Mouse (Mus musculus) midbrain, embryonic 14.5 days (tissue): ENCODE measurements around the gene Shisa9. TPM values are rescaled to one million over a fixed set of nuclear protein-coding genes. Genes with fewer than 3 reads are reported as not detected.

Experiments
- ATAC-seq: fragments of 200-750 bp; cut with Nextera tagmentation; 2 replicates; pipeline ENCODE4 v1.8.0; 2017; ENCODE audit warnings: moderate number of reproducible peaks, moderate library complexity; ENCODE audit not compliant: low FRiP score, low TSS enrichment
- DNase-seq: peaks from one replicate; pipeline ENCODE4 v3.0.0-alpha.2; 2015
- H3K27ac ChIP-seq: fragments of 300-500 bp; sonication (generic); replicated peaks from 2 replicates; pipeline ENCODE4 v1.5.1; 2014; ENCODE audit warnings: mild to moderate bottlenecking, low read depth, low read length, moderate library complexity
- H3K27me3 ChIP-seq: fragments of 300-500 bp; sonication (generic); 2 replicates; pipeline ENCODE4 v1.6.1; 2014; ENCODE audit warnings: low read length, control low read depth, mixed read lengths; ENCODE audit not compliant: control insufficient read depth, insufficient read depth
- H3K36me3 ChIP-seq: fragments of 300-500 bp; sonication (generic); 2 replicates; pipeline ENCODE4 v1.6.1; 2014; ENCODE audit warnings: low read length, control low read depth; ENCODE audit not compliant: control insufficient read depth, insufficient read depth
- H3K4me1 ChIP-seq: fragments of 300-500 bp; sonication (generic); 2 replicates; pipeline ENCODE4 v1.6.1; 2014; ENCODE audit warnings: mild to moderate bottlenecking, antibody characterized with exemption, low read length, control low read depth; ENCODE audit not compliant: control insufficient read depth, insufficient read depth
- H3K4me2 ChIP-seq: fragments of 300-500 bp; sonication (generic); 2 replicates; pipeline ENCODE4 v1.6.1; 2014; ENCODE audit warnings: mild to moderate bottlenecking, low read length, moderate library complexity
- H3K4me3 ChIP-seq: fragments of 300-500 bp; sonication (generic); replicated peaks from 2 replicates; pipeline ENCODE4 v1.5.1; 2014; ENCODE audit warnings: low read depth, low read length
- H3K9ac ChIP-seq: fragments of 300-500 bp; sonication (generic); replicated peaks from 2 replicates; pipeline ENCODE4 v1.6.1; 2014; ENCODE audit warnings: mild to moderate bottlenecking, low read length, moderate library complexity
- H3K9me3 ChIP-seq: fragments of 300-500 bp; sonication (generic); 2 replicates; pipeline ENCODE4 v1.6.1; 2016; ENCODE audit warnings: low read length, control low read depth, mixed read lengths; ENCODE audit not compliant: control insufficient read depth
- WGBS: fragments of 180-500 bp; shearing (Covaris S2); extraction: QIAGEN DNeasy Blood & Tissue Kit; methylation state at CpG from one replicate; pipeline ENCODE4 v1.1.7; 2014; 5-methylcytosine and 5-hydroxymethylcytosine counted together
- polyA plus RNA-seq: library from polyadenylated mRNA; unstranded; fragments of >200 nt; fragmentation: Nextera tagmentation; extraction: Ambion mirVana; gene quantifications from 2 replicates; pipeline ENCODE4 v1.2.1, GENCODE M21; 2014

The Shisa9 gene
- polyA plus RNA-seq, 1 experiment from 2014 or later: 11.3 TPM

DNA sequence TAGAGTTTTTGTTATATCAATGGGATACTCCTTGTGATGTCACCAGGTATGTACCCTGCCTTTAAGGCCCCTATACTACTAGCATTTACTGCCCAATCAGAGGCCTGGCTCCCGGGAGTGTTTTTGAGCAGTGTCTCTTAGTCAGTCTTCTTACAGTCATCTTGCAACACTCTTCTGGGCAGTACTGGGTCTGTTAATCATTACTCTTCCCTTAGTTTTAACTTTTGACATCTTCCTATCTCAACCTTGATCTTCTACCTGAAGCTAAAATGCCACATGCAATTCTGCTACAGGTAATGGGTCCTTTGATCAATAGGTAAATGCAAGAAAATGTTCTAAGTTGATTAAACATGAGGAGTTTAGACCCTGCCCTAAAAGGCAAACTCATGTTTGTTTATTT, 225.4 kb downstream of the Shisa9 start:
- no peaks in the 10 kb centered on the region for H3K27me3 ChIP-seq
- 95% methylated on average over 1 of the region's 1 CpGs for WGBS
- H3K36me3 ChIP-seq: no peaks in the 10 kb centered on the region
- DNase-seq (no peak), ATAC-seq (no peak)
- H3K9me3 ChIP-seq: no peaks in the 10 kb centered on the region
- H3K4me1 ChIP-seq: no peaks in the 10 kb centered on the region
- no peak overlapping the region for H3K4me2 ChIP-seq
- H3K27ac ChIP-seq: no peak overlapping the region
- no peak overlapping the region for H3K9ac ChIP-seq
- no peak overlapping the region for H3K4me3 ChIP-seq

DNA sequence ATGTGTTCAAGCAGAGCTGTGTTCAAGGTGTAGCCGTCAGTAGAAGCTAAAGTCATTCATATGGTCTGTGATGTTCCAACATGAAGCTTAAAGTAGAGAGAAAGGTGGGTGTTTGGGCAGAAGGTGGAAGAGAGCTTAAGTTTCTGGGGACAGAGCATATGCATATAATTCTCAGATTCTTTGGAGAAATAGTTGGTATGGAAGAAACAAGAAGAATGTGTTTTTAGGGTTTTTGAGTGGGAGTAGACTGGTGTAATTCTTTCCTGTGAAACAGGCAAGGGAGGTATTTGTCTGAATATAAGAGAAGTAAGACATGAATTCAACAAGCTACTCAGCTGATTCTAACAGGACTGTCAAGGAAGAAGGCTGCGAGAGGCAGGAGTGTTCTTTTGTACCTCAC, 225.9 kb downstream of the Shisa9 start:
- H3K9ac ChIP-seq: no peak overlapping the region

DNA sequence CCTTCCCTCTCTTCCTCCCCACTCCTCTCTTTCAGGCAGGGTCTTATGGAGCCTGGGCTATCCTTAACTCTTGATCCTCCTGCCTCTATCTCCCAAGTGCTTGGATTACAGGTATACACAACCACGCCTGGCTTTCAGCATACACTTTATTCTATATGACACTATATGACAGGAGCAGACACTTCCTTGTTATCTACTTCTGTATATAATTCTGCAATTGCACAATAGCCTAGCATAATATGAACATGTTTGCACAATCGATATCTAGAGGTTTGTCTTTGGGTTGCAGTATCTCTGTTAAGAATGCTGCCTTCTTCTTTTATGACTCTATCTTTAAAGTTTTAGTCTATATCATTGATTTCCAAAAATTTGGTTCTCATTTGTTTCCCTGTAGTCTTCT, 230.1 kb downstream of the Shisa9 start:
- Histone ChIP-seq H3K9ac (no peak overlapping the region), H3K36me3 (no peaks in the 10 kb centered on the region), H3K4me2 (no peak overlapping the region), H3K27ac (no peak overlapping the region), H3K4me1 (0 out of 2 replicates have a peak, but pooled peaks cover 3% of the 10 kb centered on the region), H3K27me3 (no peaks in the 10 kb centered on the region), H3K4me3 (no peak overlapping the region), H3K9me3 (no peaks in the 10 kb centered on the region)
- DNase-seq (no peak), ATAC-seq (no peak)
- 93% methylated on average over 2 of the region's 2 CpGs for WGBS

More for the DNA sequence above, 225.9 kb downstream of the Shisa9 start:
- DNase-seq (no peak), ATAC-seq (no peak)
- H3K4me2 ChIP-seq: no peak overlapping the region
- H3K27ac ChIP-seq: no peak overlapping the region
- no peaks in the 10 kb centered on the region for H3K27me3 ChIP-seq
- 88% methylated on average over 2 of the region's 2 CpGs for WGBS
- H3K4me1 ChIP-seq: no peaks in the 10 kb centered on the region
- no peaks in the 10 kb centered on the region for H3K36me3 ChIP-seq
- no peak overlapping the region for H3K4me3 ChIP-seq
- H3K9me3 ChIP-seq: no peaks in the 10 kb centered on the region

DNA sequence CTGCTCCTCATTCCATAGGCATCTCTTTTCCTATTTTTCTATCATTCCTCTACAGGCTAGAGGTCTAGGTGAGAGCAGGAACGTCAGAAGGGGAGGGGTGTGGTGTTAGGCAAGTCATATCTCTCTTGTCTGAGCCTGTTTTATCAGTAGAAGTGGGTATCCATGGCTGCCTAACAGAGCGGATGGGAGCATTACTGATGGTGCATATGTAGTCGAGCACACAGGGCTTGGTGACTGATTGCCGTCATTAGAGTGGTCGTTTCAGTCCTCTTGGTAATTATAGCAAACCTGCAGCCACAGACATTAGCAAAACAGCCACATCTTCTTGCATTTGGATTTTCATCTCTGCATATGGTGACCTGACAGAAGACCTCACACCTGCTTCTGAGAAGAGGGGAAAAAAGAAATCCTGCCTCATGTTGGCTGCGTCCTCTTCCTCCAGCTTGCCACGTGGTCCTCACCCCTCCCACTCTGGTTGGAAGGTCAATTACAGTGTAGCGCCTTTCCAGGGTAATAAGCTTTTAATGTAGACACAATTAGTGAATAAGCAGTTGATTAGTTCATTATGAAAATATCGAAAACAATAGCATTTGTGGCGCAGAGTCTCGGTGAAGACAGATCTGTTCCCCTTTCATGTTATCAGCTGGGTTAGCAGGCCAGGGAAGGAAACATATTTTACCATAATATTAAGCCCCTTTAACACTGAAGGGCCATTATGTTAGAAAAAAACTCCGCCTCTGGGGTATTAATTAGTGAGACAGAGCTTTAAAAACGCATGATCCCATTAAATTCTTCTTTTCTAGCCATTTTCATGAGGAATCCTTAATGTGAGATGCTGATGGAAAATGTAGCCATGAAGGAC, 233.6 kb downstream of the Shisa9 start:
- Histone ChIP-seq H3K27ac (peak overlapping the region; percentile 60), H3K9ac (no peak overlapping the region), H3K27me3 (no peaks in the 10 kb centered on the region), H3K9me3 (no peaks in the 10 kb centered on the region), H3K36me3 (no peaks in the 10 kb centered on the region), H3K4me1 (0 out of 2 replicates have a peak, but pooled peaks cover 3% of the 10 kb centered on the region), H3K4me3 (no peak overlapping the region), H3K4me2 (no peak overlapping the region)
- WGBS: 52% methylated on average over 13 of the region's 13 CpGs
- DNase-seq (peak; percentile 64), ATAC-seq (0 out of 2 replicates have a peak, but pooled peaks have one; percentile 31)

DNA sequence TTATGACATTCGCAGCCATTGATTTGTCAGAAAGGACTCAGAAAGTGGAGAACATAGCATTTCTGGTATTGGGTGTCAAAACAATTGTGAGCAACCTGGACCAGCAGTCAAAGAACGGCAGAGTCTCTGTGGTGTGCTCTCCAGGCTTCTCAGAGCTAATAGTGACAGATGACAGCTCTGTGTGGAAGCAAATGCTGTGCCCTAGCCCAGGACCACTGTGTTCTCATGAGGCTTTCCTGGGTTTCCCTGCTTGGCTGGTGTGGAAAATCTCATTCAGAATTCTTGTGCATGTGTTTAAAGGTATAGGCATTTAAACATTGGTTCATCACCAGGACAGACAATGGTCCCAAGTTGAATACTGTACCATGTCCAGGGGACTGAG, 234.2 kb downstream of the Shisa9 start:
- no peaks in the 10 kb centered on the region for H3K36me3 ChIP-seq
- no peaks in the 10 kb centered on the region for H3K27me3 ChIP-seq
- WGBS: 56% methylated on average over 2 of the region's 2 CpGs
- no peak overlapping the region for H3K4me2 ChIP-seq
- ATAC-seq (no peak), DNase-seq (peak; percentile 39)
- no peak overlapping the region for H3K9ac ChIP-seq
- no peaks in the 10 kb centered on the region for H3K9me3 ChIP-seq
- 0 out of 2 replicates have a peak, but pooled peaks cover 3% of the 10 kb centered on the region for H3K4me1 ChIP-seq
- H3K4me3 ChIP-seq: no peak overlapping the region
- no peak overlapping the region; the same call in 1 of the 2 replicates for H3K27ac ChIP-seq

DNA sequence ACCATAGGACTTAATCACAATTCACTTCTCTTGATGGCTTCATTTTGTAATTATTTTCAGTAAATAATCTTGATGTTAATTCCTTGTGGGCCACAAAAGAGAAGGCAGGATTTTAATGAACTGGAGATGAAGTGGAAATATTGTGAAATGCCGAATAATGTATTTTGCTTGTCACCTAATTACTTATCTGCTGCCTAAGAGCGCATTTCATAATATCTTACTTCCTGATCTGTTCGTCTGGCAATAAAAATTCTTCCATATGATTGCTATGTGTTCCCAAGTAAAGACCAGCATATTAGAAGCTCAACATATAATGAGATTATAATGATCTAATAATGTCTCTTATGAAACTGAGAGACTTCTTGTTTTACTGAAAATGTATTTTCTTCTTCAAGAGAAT, 235.9 kb downstream of the Shisa9 start:
- Histone ChIP-seq H3K4me1 (0 out of 2 replicates have a peak, but pooled peaks cover 3% of the 10 kb centered on the region), H3K9ac (no peak overlapping the region), H3K27me3 (no peaks in the 10 kb centered on the region), H3K4me3 (no peak overlapping the region), H3K9me3 (no peaks in the 10 kb centered on the region), H3K36me3 (no peaks in the 10 kb centered on the region), H3K4me2 (no peak overlapping the region), H3K27ac (no peak overlapping the region)
- DNase-seq (no peak), ATAC-seq (no peak)
- WGBS: 88% methylated on average over 3 of the region's 3 CpGs

DNA sequence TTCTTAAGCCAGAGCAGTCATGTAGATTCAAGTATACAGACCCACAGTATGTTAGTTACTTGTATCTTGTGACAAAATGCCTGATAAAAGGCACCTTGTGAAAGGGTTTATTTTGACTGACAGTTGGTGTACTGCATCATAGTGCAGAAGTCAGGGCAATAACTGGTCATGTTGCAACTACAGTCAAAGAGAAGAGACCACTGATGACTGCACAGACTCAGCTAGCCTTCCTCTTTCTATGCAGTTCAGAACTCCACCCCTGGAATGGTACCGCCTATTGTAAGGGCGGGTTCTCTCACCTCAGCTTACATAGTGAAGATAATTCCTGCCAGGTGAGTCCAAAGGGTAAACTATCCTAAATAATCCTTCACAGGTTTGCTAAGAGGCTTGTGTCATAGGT, 239.6 kb downstream of the Shisa9 start:
- Histone ChIP-seq H3K9me3 (no peaks in the 10 kb centered on the region), H3K4me2 (no peak overlapping the region), H3K9ac (no peak overlapping the region), H3K27me3 (no peaks in the 10 kb centered on the region), H3K27ac (no peak overlapping the region), H3K36me3 (no peaks in the 10 kb centered on the region), H3K4me1 (no peaks in the 10 kb centered on the region), H3K4me3 (no peak overlapping the region)
- WGBS: 94% methylated on average over 2 of the region's 2 CpGs
- DNase-seq (no peak), ATAC-seq (no peak)

DNA sequence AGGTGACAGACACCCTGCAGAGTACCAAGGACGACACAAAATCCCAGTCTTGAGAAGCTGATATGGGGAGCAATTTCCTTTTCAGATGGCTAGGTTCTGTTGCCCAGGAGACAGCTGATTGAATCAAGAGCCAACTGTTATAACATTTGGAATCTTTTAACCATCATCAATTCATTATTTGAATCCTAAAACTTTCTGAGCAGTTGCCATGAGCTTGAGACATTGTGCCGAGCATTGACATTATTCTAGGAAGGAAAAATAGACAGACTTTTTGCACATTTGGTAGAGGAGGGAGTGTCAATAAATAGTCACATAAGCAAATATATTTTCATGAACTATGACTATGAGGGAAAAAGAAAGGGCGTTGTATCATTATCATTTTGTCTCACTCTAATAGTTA, 243.0 kb downstream of the Shisa9 start:
- no peak overlapping the region for H3K9ac ChIP-seq
- H3K9me3 ChIP-seq: no peaks in the 10 kb centered on the region
- H3K27ac ChIP-seq: no peak overlapping the region
- 73% methylated on average over 3 of the region's 3 CpGs for WGBS
- no peaks in the 10 kb centered on the region for H3K36me3 ChIP-seq
- H3K4me3 ChIP-seq: no peak overlapping the region
- DNase-seq (no peak), ATAC-seq (no peak)
- H3K4me2 ChIP-seq: no peak overlapping the region
- no peaks in the 10 kb centered on the region for H3K4me1 ChIP-seq
- no peaks in the 10 kb centered on the region for H3K27me3 ChIP-seq

DNA sequence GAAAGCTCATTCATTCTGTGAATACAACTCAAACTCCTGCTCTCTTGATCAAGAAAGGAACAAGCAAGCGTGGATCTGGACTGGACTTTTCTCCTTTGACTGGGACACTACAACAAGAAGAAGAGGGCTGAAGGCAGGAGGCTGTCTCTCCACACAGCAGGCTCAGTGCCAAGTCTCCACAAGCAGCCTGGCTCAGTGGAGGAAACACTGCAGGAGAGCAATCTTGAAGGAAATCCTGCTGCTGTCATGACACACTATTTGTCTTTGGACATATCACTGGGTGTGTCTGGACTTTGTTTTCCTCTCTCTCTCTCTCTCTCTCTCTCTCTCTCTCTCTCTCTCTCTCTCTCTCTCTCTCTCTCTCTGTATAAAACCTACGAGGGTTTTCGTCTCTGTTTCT, 249.4 kb downstream of the Shisa9 start:
- no peak overlapping the region for H3K9ac ChIP-seq
- no peaks in the 10 kb centered on the region for H3K9me3 ChIP-seq
- ATAC-seq: no peak
- H3K4me2 ChIP-seq: no peak overlapping the region
- no peaks in the 10 kb centered on the region for H3K27me3 ChIP-seq
- 73% methylated on average over 3 of the region's 3 CpGs for WGBS
- H3K4me3 ChIP-seq: no peak overlapping the region
- no peak overlapping the region for H3K27ac ChIP-seq
- H3K4me1 ChIP-seq: no peaks in the 10 kb centered on the region
- DNase-seq: peak; percentile 14
- no peaks in the 10 kb centered on the region for H3K36me3 ChIP-seq
